Mouse (Mus musculus) olfactory bulb, adult 2 months (tissue): Measurements from ENCODE around the gene Gstp2.

Source experiments
- CTCF ChIP-seq: fragments of 200-500 bp; IDR thresholded peaks from 2 replicates; pipeline ENCODE4 v1.5.1; 2012; ENCODE audit warnings: low read depth, mild to moderate bottlenecking, low read length, moderate library complexity; ENCODE audit not compliant: insufficient read depth
- POLR2A ChIP-seq: fragments of 200-500 bp; IDR thresholded peaks from 2 replicates; pipeline ENCODE4 v1.6.1; 2012; ENCODE audit warnings: mild to moderate bottlenecking, low read depth, low read length, moderate library complexity; ENCODE audit not compliant: insufficient read depth

GRCm38 (mm10) chr19:4075531-4075930 lies 29.7 kb upstream of the Gstp2 start:
- TF ChIP-seq CTCF (no peak), POLR2A (no peak)
